Mouse (Mus musculus) thymus, postnatal 10 days (tissue): ENCODE measurements around the gene Prr36.
"Not testable (repeated sequence)": the region's sequence is repeated elsewhere in the genome, so short reads cannot be mapped to it uniquely, and the experiment has no call there.

ENCODE experiments used
- DNase-seq, 2 experiments: peaks; one replicate each; pipeline ENCODE4 v3.0.0; 2021; ENCODE audit warnings: low spot score in 2 of 2

Prr36 gene

DNA sequence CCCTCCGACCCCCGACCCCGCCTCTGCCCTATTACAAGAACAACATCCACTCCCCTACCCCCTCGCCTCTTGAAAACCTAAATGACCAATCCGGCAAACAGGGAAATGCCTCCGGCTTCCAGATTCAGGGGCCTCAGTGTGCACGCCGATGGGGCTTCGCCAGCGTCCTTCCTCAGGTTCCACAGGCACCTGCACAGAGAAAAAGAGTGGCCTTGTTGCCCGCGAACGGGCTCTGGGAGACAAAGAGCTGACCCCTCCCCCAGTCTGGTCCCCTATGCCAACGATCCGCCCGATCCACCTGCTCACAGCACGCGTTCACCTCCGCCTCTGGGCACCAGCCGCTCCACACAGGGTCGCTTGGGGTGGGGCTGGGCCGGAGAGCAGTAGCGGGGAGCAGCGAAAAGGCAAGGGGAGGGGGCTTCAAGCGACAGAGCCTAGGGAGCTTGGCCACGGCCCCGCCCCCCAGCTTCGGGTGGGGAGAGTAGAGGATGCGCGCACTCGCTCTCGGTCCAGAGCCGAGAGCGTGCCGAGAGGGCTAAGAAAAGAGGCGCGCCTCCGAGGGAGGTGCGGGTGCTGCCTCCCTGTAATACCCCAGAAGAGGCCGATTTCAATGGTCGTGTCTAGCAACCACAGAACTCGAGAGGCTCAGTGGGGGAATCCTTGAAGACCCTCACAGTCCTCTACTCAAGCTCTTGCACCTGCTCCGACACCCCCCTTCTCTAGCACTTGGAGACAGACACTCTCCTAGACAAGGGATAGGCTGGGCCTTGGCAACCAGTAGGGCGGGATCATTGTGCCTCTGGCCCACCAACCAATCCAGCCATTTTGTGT, at the start of gene Prr36:
TSS of gene Prr36 (minus strand) at position 669 of the 831 bp plus-strand sequence.
- no peak for DNase-seq

DNA sequence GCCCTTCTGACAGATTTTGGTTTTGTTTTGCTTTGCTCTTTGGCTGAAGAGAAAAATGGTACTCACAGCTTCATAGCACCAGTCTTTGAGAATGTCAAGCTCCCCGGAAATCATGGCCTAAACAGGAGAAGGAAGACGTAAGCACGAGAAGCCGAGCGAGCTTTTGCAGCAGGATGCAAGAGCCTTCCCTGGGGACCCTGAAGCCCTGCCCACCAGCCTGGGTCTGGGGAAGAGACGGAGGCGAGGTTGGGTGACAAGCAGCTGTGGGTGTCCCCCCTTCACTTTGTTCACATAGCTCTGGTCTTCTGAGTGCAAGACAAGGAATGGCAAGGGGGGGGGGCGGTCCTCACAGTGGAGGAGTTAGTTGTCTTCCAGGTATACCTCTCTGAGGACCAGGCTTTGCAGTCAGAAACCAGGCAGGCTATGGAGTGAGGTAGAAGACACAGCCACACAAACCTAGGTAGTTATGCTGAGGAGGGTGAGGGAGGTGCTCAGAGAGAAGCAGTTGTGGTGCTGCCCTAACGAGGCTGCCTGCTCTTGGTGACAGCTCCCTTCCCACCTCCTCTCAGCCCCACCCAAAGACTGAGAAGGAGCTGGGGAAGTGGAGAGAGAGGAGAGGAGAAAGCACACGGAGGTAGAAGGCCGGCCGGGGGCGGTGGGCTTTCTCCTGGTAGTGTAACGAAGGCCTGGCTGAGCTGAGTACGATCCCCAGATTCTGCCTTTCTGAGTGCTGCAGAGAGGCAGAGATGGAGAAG, 48.1 kb upstream of the Prr36 start:
- DNase-seq, result no peak

DNA sequence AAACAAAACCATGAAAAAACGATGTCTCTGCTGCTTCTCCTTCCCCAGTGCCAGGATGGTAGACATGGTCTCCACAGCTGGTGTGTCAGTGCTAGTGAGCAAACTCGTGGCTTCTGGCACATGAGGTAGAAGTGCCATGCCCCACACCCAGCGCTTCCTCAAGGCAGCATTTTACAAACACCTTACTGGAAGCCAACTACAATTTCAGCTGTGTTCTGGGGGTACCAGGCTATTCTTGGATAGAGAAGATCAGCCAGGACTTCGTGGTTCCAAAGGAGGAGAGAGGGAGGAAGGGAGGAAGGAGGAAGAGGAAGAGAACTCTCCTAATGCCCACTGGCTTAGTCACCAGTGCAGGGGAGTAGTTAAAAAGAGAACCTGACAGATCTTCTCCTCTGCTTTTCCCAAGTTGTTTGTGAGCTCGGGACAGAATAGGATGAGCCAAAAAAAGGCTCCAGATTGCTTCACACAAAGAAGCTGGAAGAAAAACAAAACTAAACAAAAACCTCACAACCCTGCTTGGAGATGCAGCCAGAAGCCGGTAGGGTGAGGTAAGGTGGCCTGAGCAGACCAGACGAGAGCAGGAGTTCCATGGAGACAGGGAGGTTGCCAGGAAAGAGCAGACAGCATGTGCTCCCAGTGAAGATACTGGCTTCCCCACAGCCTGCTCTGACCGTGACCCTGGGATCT, 46.0 kb upstream of the Prr36 start:
- no peak for DNase-seq

DNA sequence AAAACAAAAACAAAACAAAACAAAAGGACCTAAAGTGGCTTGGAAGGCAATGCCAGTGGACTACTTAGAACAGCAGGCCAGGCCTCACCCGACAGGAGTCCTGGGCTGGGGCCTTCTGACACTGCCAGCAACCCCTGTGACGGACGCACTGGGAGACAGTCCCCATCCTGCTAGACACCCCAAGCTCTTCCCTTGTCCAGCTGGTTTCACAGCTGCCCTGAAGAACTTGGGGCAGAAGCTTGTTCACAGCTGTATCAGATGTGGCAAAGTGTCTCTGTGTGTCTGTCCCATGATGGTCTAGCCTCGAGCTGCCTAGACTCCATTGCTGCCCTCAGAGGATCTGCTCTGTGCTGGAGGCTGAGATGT, 42.5 kb upstream of the Prr36 start:
- DNase-seq, result no peak

DNA sequence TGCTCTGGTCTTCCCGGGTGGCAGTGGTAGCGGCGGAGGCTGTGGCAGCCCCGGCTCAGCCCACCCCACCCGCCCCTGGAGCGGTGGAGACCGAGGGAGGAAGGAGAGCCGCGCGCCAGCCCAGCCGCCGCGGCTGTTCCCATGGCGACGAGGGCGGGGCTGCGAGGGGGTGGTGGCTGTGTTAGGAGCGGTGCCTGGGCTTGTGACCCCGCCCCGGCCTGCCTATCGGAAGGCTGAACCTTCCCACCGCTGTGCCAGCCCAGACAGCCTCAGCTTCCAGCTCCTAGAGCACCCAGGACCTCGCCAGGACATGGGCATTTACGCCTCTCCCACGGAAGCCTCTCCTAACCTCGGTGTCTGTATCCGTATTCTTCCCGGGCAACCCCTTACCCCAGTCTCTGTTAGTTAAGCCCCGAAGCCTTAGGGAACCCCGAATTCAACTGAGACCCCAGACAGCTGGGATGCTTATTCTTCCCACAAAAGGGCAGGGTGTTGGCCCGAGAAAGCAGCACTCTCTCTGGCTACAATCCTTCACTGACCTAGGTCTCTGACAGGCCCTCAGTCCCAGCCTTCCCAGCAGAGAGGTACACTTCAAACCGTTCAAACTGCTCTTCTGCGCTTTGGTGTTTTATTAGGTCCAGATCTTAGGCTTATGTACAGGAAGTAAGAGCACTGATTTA, 42.0 kb upstream of the Prr36 start, which contains the start of gene Ctxn1:
TSS of gene Ctxn1 (minus strand) at position 150 of the 680 bp plus-strand sequence.
- peak; percentile 92 to 97 for DNase-seq

DNA sequence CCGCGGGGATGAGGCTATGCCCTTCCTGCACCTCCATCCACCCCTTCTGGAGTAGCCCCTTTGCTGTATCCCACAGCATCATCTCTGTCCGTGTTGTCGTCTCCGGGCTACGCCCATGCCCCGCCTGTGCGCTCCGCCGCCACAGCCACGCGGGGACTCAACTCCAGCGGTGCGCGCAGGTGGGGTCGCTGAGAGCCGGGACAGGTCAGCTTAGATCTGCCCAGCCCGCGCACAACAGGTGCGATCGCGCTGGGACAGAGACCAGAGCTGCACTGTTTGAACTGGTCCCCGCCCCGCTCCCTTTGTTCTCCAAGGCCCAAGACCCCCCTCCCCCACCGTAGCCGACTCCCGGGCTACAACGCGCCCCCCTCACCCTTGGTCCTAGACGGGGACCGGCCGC, 41.4 kb upstream of the Prr36 start:
- DNase-seq, result peak in 1 of 2 experiments; percentile 46

DNA sequence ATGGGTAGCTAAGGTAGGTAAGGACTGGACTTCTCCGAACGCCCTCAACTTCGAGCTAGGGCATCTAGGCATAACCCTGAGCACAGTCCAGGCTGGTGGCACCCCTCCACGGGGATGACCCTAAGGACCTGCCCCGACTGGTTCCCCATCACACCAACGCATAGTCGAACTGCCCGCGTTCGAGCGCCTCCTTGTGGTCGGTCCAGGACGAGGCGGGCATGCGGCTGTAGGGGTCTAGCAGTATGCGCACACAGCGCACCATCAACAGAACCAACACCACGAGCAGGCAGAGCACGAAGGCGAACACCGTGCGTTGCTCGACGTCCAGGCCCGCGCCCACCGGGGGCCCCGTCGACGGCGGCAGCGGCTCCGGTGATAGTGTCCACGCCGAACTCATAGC, 41.0 kb upstream of the Prr36 start:
- peak; percentile 78 to 88 for DNase-seq

DNA sequence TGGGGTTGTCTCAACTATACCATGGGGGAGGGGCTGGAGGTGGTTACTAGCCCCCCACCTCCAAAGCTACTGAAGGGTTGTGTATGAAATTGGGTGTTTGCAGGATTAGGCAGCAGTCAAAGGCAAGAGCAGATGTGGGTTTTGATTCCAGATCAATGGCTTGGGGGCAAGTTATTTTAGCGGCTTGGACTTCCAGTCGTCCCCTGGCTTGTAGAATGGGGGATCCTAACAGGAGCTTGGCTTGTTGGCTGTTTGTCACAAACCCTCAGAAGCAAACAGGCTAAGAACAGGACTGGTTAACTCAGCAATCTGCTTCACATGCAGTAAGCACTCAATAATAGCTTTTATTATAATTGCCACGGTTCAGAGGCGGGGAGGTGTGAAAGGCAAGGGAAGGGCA, 40.1 kb upstream of the Prr36 start:
- DNase-seq, result no peak

DNA sequence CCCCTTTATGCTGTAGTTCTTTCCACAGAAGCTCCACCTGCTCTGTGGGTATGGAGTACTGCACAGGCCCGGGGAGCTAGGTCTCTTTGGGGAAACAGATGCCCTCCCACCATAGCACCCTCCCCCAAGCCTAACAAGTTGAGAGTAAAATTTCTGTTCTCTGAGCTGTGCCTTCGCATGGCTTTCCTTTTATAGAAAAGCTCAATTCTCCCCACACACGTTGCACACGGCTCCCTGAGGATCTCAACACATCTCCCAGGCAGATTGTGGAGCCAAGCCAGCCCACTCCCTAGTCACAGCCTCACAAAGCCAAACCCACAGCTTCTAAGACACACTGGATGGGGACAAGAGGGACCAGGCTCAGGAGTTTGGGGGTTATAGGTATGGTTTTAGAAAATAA, 39.7 kb upstream of the Prr36 start:
- DNase-seq, result no peak

DNA sequence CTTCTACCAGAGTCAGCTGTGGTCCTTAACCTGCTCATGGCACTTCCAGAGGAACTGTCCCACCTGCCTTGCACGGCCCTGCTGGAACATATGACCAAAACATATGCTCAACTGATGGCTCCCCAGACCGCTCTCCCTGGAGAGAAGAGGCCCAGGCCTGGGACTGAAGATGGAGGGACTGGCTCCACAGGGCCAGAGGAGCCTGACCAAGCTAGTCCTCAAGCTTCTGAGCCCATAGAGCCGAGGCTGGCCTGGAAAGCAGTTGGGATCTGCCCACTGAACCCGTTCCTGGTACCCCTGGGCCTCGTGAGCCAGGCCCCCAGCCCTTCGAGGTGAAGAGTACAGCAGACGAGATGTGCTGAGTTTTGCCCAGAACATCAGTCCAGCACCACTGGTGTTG, 38.2 kb upstream of the Prr36 start:
- DNase-seq, result not testable (repeated sequence)

DNA sequence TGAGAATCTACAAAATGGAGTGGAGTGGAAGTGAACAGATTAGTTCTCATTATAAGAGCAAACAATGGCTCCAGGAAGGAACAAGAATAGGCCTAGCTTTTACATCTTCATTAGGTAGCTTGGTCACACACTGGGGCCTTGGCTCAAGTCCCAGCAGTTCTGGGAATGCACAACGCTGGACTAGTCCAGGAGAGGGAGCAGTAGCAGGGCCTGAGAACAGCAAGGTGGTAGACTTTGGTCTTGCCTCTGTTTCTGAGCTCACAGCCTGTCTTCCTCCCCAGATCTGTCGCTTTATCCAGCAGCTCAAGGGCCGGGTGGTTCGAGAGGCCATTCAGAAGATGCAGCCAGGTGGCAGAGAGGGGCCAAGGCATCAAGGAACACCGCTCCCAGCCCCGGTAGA, 36.7 kb upstream of the Prr36 start:
- DNase-seq, result no peak

DNA sequence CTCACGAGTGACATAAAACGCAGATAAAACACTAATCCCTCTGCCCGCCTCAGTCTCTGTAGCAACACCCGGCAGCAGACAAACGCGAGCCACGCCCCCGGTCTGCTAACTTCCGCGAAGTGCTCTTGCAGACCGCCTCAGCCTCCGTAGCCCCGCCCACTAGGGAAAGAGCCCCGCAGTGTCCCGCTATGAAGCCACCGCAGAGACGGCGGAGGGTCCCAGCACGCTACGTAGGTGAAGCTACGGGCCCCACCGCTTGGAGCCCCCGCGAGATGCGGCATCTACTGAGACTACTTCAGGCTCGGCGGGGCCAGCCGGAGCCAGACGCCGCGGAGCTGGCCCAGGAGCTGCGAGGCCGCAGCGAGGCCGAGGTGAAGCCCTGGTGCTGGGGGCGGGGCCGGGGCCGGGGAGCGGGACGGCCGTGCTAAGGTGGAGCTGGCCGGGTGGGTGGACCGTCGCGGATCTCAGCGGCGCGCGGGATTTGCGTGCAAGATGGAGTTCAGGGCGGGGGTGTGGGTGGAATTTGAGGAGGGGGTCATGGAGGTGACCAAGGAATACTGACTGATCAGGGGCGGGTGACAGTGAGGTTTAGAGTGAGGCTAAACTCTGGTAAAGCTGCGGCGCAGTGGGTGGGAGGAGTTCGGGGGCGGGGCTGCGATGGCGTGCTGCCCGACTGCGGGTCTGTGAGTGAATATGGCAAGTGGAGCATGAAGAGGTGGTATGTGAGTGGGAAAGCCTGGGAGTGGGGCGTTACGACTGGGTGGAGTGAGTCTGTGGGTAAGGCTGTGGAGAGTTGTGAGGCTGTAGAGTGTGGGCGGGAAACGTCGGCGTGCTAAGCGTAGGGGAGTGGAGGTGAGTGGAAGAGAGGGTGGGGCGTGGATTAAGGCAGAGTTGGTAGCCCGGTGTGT, 35.9 kb upstream of the Prr36 start, which contains the start of gene Snapc2:
TSS of gene Snapc2 (plus strand) at position 147 of the 908 bp plus-strand sequence.
- DNase-seq, result peak; percentile 91 to 96

DNA sequence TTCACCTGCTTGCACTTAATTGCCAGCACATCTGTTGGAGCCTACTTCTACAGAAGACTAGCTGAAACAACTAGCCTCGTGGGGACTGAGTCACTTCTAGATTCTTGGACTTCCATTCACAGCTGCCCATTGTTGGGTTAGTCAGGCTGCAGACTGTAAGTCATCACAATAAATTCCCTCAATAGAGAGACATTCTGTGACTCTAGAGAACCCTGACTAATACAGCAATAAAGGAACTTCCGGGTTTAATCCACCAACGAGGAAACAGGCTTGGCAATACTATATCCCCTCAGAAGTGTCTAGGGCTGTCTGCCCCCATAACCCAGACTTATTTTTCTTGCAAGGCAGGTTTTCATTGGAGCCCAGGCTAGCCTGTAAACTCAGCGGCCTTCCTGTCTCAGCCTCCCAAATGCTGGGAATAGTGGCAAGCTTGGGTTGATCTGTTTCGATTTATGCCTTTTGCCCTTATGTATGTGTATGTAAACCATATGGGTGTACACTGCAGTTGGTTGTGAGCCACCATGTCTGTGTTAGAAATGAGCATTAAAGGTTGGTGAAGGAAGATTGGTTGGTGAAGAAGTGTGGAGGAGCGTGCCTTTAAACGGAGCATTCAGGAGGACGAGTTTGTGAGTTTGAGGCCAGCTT, 35.0 kb upstream of the Prr36 start:
- no peak for DNase-seq

DNA sequence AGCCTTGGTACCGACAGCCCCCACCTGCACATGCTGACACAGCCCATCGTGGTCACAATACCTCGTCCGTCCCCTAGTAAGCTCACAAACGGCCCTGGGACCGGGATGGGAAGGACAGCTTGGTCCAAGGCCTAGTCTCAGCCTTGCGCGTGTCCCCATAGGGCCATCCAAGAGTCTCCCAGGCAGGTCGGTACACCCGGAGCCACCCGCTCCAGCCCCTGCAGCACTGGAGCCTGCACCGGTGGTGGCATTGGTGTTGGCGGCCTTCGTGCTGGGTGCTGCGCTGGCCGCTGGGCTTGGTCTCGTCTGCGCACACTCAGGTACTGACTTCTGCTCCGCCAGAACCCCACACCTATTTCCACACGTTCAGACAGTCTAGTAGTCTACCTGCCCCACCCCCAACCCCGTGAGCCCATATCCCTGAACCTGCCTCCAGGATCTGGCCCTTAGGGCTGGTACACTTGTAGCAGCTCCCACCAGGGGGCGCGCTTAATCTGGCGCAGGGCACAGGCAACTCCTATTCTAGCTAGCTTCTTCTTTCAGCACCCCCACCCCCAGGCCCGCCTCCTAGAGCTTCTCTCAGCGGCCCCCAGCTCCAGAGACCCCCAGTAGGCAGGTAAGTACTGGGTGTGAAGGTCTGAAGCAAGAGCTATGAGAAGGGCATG, 33.2 kb upstream of the Prr36 start:
- peak; percentile 70 to 89 for DNase-seq

DNA sequence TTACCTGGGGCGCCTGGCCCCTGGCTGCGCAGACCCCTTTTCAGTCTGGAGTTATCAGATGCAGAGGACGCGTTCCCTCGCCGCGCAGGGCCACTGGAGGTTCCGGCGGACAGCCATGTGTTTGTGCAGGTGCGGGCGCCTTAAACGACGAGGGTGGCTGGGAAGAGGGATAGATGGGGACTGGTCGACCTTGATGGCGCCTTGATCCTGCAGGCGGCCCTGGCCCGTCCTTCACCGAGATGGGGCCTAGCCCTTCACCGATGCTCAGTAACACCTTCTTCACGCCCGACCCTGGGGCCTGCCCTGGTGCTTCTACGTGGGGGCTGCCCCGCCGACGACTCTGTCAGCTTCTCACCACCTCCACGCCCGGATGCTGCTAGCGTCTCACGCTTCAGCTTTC, 32.0 kb upstream of the Prr36 start:
- no peak for DNase-seq

DNA sequence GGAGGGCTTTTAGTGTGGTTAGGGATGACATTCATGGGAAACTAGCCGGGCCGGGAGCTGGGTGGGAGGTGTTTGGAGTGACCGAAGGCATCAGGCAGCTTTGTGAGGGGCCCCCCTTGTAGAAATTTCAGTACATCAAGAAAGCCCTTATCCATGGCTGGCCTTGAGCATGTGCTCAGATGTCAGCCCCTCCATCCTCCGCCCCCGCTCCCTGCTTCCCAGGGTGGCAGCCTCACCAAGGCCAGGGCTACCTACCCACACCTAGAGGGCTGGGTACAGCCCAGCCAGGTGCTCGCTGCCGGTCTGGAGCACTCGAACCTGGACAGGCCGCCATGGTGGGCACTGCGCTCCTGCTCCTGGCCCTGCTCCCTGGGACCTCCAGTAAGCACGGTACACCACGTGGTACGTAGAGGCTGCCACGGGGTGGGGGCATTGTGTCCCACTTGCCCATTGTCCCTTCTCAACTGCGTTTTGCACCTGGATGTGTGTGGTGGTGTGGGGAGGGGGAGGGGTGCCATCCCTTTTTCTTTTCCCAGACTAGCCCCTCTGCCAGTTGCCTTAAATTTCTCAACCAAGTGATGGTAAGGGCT, 30.8 kb upstream of the Prr36 start, which contains the start of gene Tgfbr3l:
TSS of gene Tgfbr3l (plus strand) at position 264 of the 590 bp plus-strand sequence.
- DNase-seq, result no peak

DNA sequence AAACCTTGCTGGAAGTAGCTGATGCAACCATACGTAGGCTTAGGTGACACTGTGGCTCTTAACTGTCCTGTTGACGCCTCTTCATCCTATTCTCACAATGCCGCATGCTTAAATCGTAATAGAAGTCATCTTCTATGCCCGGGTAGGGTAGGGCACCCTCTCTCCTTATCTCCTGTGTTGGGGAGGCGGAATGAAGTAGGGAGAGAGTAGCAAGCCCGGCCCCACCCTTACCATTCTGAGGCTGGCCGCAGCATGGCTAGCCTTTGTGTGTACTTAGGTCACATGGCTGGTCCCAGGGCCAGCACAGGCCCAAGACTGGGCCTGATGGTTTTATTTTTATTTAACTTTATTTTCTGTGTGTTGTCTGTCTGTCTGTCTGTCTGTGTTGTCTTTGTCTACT, 30.0 kb upstream of the Prr36 start:
- no peak for DNase-seq

DNA sequence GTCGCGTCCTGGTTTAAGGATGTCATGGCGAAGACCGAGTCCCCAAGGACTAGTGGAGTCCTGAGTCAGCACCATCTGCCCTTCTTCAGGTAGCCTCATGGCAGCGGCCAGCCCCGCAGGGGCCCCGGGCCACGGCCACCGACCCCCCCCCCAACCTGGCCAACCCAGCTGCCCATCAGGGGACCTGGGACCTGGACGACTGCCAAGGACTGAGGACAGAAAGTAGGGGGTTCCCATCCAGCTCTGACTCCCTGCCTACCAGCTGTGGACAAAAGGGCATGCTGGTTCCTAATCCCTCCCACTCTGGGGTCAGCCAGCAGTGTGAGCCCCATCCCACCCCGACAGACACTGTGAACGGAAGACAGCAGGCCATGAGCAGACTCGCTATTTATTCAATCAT, 28.5 kb upstream of the Prr36 start:
- DNase-seq, result no peak

DNA sequence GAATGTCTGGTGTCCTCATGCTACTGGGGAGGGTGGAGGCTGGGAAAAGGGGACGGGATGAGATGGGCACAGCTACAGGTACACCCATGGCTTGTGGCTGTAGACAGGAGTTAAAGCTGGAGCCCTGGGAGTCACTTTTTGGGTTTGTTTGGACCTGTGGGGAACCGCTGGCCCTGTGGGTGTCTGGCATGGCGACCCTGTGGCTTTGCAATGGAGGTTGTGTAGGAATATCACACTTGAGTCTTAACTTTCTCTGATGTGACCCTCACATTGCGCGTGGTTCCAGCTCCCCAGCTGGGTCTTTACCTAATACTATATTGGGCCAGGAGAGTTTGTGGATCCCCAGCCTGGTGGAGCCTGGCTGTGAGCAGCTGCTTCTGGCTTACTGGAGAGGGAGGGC, 27.8 kb upstream of the Prr36 start:
- DNase-seq, result no peak
